ENCODE assay signal across 15 mouse cellular contexts in the genomic region with DNA sequence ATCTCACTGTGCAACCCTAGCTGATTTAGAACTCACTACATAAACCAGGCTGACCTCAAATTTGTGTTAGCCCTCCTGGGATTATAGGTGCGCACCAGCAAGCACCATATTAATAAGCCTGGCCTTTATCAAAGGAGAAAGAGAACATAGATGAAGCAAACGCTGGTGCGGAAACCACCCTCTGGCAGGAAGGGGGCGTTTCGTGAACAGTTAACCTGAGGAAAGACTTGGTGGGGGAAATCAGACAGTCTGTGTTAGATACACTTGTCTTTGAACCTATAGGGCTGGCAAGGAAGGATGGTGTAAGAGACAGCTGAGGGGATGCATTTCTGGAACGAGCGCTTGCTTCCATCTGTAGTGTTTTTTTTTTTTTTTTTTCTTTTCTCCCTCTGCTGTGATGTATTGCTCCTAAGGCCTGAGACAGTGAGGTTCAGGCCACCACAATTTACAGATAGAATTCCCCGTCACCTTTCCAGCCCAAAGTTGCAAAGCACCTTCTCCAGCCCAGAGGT. TPM values are rescaled to one million over a fixed set of nuclear protein-coding genes. Genes with fewer than 3 reads are reported as not detected.
DNase-seq lines count a peak whose midpoint lies in the region; ATAC-seq lines count a peak whose summit lies in the region.
"Had no signal": no experiment of that assay in that cellular context is flagged by ENCODE, and none has a peak within 500 bp of the region (broad histone marks: within the 10 kb centered on the region; RNA-seq: fewer than 3 reads in every experiment).

No protein-coding gene starts in this region.

- peaks cover 9% of the 10 kb centered on the region for H3K4me1 ChIP-seq in liver, embryonic 13.5 days (replicated peaks)
- H3K4me1 ChIP-seq in hindbrain, embryonic 14.5 days (replicated peaks; ENCODE audit: control insufficient read depth, insufficient read depth, low read length), result no peaks in the 10 kb centered on the region
- H3K4me1 ChIP-seq: embryonic facial prominence, embryonic 13.5 days; heart, embryonic 13.5 days; hindbrain, embryonic 10.5 days; stomach, embryonic 15.5 days had no signal

- no peak for DNase-seq in liver, embryonic 13.5 days
- DNase-seq in thymus, postnatal 10 days (ENCODE audit: low spot score in 2 of 2), result peak; percentile 23 to 55
- no peak for DNase-seq in hindbrain, embryonic 14.5 days (ENCODE audit: low spot score)
- DNase-seq in spleen, postnatal 36 days (ENCODE audit: low spot score in 2 of 2), result no peak
- DNase-seq in left cerebral cortex, postnatal 10 days (ENCODE audit: extremely low spot score in 1 of 2, low spot score in 2 of 2), result no peak

- H3K4me3 ChIP-seq in liver, embryonic 13.5 days (replicated peaks), result no peak overlapping the region
- no peak overlapping the region for H3K4me3 ChIP-seq in hindbrain, embryonic 14.5 days (replicated peaks; ENCODE audit: low read length)
- H3K4me3 ChIP-seq: embryonic facial prominence, embryonic 13.5 days; heart, embryonic 13.5 days; hindbrain, embryonic 10.5 days; stomach, embryonic 15.5 days had no signal

- H3K9ac ChIP-seq in liver, embryonic 13.5 days, result no peak overlapping the region
- no peak overlapping the region for H3K9ac ChIP-seq in hindbrain, embryonic 14.5 days
- H3K9ac ChIP-seq: embryonic facial prominence, embryonic 13.5 days; heart, embryonic 13.5 days; stomach, embryonic 15.5 days had no signal

- intact Hi-C loops in left cerebral cortex, postnatal 10 days (cut with DNase I), result loop anchor here (2.0 kb wide), 1 partner anchor 147 kb away; no protein-coding TSS in a partner anchor

- H3K27me3 ChIP-seq in liver, embryonic 13.5 days, result no peaks in the 10 kb centered on the region
- no peaks in the 10 kb centered on the region for H3K27me3 ChIP-seq in hindbrain, embryonic 14.5 days (ENCODE audit: control insufficient read depth, insufficient read depth, low read length)
- H3K27me3 ChIP-seq: embryonic facial prominence, embryonic 13.5 days; heart, embryonic 13.5 days; stomach, embryonic 15.5 days had no signal

- 0 out of 2 replicates have a peak overlapping the region, but pooled peaks have one; percentile 6 for H3K4me2 ChIP-seq in liver, embryonic 13.5 days
- H3K4me2 ChIP-seq in hindbrain, embryonic 14.5 days (replicated peaks), result no peak overlapping the region
- H3K4me2 ChIP-seq: embryonic facial prominence, embryonic 13.5 days; heart, embryonic 13.5 days; stomach, embryonic 15.5 days had no signal

- no peaks in the 10 kb centered on the region for H3K36me3 ChIP-seq in liver, embryonic 13.5 days
- no peaks in the 10 kb centered on the region for H3K36me3 ChIP-seq in hindbrain, embryonic 14.5 days (replicated peaks; ENCODE audit: control insufficient read depth, insufficient read depth)
- H3K36me3 ChIP-seq: embryonic facial prominence, embryonic 13.5 days; heart, embryonic 13.5 days; hindbrain, embryonic 10.5 days; stomach, embryonic 15.5 days had no signal

- WGBS in liver, embryonic 13.5 days (ENCODE audit: insufficient replicate concordance), result 71% methylated on average over 8 of the region's 8 CpGs
- 85% methylated on average over 8 of the region's 8 CpGs for WGBS in hindbrain, embryonic 14.5 days

- peak; percentile 84 for ATAC-seq in CD4-positive, CD25-positive, alpha-beta regulatory T cell, adult 4 months
- peak; percentile 68 for ATAC-seq in activated CD4-positive, CD25-positive, alpha-beta regulatory T cell, adult 4 months
- ATAC-seq in liver, embryonic 13.5 days (ENCODE audit: low read depth), result no peak
- no peak for ATAC-seq in hindbrain, embryonic 14.5 days (ENCODE audit: low FRiP score)

- no peaks in the 10 kb centered on the region for H3K9me3 ChIP-seq in liver, embryonic 13.5 days (replicated peaks)
- no peaks in the 10 kb centered on the region for H3K9me3 ChIP-seq in hindbrain, embryonic 14.5 days (ENCODE audit: control insufficient read depth, low read length)
- H3K9me3 ChIP-seq: embryonic facial prominence, embryonic 13.5 days; heart, embryonic 13.5 days; hindbrain, embryonic 10.5 days; stomach, embryonic 15.5 days had no signal

- H3K27ac ChIP-seq in liver, embryonic 13.5 days, result no peak overlapping the region
- no peak overlapping the region for H3K27ac ChIP-seq in hindbrain, embryonic 14.5 days
- H3K27ac ChIP-seq: embryonic facial prominence, embryonic 13.5 days; heart, embryonic 13.5 days; hindbrain, embryonic 10.5 days; stomach, embryonic 15.5 days had no signal

RNA-seq across cellular contexts. Expression of a gene that starts 58.1 kb away (rescaled TPM):
- polyA plus RNA-seq in CD4-positive, CD25-positive, alpha-beta regulatory T cell, adult 4 months (2017; shearing (Covaris generic)), result under 1 TPM in 1 of 2 experiments, not detected in 1; 0.15 TPM
- 1 to 10 TPM; 1.3 to 2.1 TPM for polyA plus RNA-seq in activated CD4-positive, CD25-positive, alpha-beta regulatory T cell, adult 4 months (2017; shearing (Covaris generic))
- 0.10 and 0.12 TPM in 2 replicates for polyA plus RNA-seq in liver, embryonic 13.5 days (2015; fragmentation: Nextera tagmentation; extraction: Ambion mirVana)
- not detected in 2 replicates for polyA plus RNA-seq in hindbrain, embryonic 14.5 days (2014; fragmentation: Nextera tagmentation; extraction: Ambion mirVana)
- under 1 TPM; 0.28 to 0.92 TPM for total RNA-seq in left cerebral cortex, postnatal 10 days (2021)
- total RNA-seq: gastrocnemius, postnatal 25 days; layer of hippocampus, adult 18-20 months; left cerebral cortex, adult 18-20 months had no signal
- polyA plus RNA-seq: intestine, postnatal 0 days had no signal

Comparison
In these comparisons a context has a peak if more than half of its experiments do, and no peak if none do; other contexts are left out.
1. ATAC-seq: peak in CD4-positive, CD25-positive, alpha-beta regulatory T cell, adult 4 months (single experiment) and activated CD4-positive, CD25-positive, alpha-beta regulatory T cell, adult 4 months (single experiment); none in liver, embryonic 13.5 days (single experiment) and hindbrain, embryonic 14.5 days (single experiment).
2. DNase-seq: peak in thymus, postnatal 10 days (2 of 2); none in liver, embryonic 13.5 days (single experiment), hindbrain, embryonic 14.5 days (single experiment), spleen, postnatal 36 days (0 of 2) and left cerebral cortex, postnatal 10 days (0 of 2).